Mouse (Mus musculus): Measurements from ENCODE around the gene Spaca4. TPM values are rescaled to one million over a fixed set of nuclear protein-coding genes. Genes with fewer than 3 reads are reported as not detected.

The Spaca4 gene
- polyA plus RNA-seq, 1 experiment from 2014 or later: not detected

- peak overlapping the region; percentile 69 for H3K4me3 ChIP-seq (ENCODE audit: low read depth, low read length)
- H3K27me3 ChIP-seq (ENCODE audit: insufficient read depth, low read length): no peaks in the 10 kb centered on the region
- no peak for DNase-seq
- no peaks in the 10 kb centered on the region for H3K9me3 ChIP-seq (ENCODE audit: low read depth, low read length)
- no peak for TF ChIP-seq CTCF (IDR thresholded peaks at IDR 0.05; ENCODE audit: low read depth)
- no peak for ATAC-seq (ENCODE audit: insufficient read depth)
- peak overlapping the region; percentile 68 for H3K9ac ChIP-seq
- H3K4me2 ChIP-seq: peak overlapping the region; percentile 92
- WGBS: 79% methylated on average over 6 of the region's 6 CpGs
- H3K4me1 ChIP-seq (ENCODE audit: insufficient read depth): peaks cover 10% of the 10 kb centered on the region; the same call in 1 of the 2 replicates
- no peak overlapping the region for H3K27ac ChIP-seq (ENCODE audit: low read depth)
- H3K36me3 ChIP-seq (ENCODE audit: insufficient read depth): peaks cover 49% of the 10 kb centered on the region
Observed at GRCm38 (mm10) chr7:45713881-45714520, 11.6 kb downstream of the Spaca4 start.

- Histone ChIP-seq H3K27ac (ENCODE audit: low read depth) (no peak overlapping the region), H3K4me1 (ENCODE audit: insufficient read depth) (peaks cover 9% of the 10 kb centered on the region), H3K4me2 (no peak overlapping the region), H3K36me3 (ENCODE audit: insufficient read depth) (peaks cover 45% of the 10 kb centered on the region), H3K4me3 (ENCODE audit: low read depth, low read length) (no peak overlapping the region), H3K9ac (no peak overlapping the region), H3K27me3 (ENCODE audit: insufficient read depth, low read length) (no peaks in the 10 kb centered on the region), H3K9me3 (ENCODE audit: low read depth, low read length) (no peaks in the 10 kb centered on the region)
- no peak for TF ChIP-seq CTCF (IDR thresholded peaks at IDR 0.05; ENCODE audit: low read depth)
- ATAC-seq (ENCODE audit: insufficient read depth): no peak
- WGBS: 88% methylated on average over 16 of the region's 16 CpGs
- DNase-seq: no peak
Observed at GRCm38 (mm10) chr7:45713396-45713795, 12.2 kb downstream of the Spaca4 start.

- H3K9me3 ChIP-seq (ENCODE audit: low read depth, low read length): no peaks in the 10 kb centered on the region
- H3K4me3 ChIP-seq (ENCODE audit: low read depth, low read length): no peak overlapping the region
- TF ChIP-seq CTCF (IDR thresholded peaks at IDR 0.05; ENCODE audit: low read depth): no peak
- WGBS: 86% methylated on average over 21 of the region's 21 CpGs
- DNase-seq (no peak), ATAC-seq (ENCODE audit: insufficient read depth) (no peak)
- H3K36me3 ChIP-seq (ENCODE audit: insufficient read depth): peaks cover 45% of the 10 kb centered on the region
- H3K27ac ChIP-seq (ENCODE audit: low read depth): no peak overlapping the region
- H3K4me2 ChIP-seq: no peak overlapping the region
- H3K9ac ChIP-seq: no peak overlapping the region
- H3K4me1 ChIP-seq (ENCODE audit: insufficient read depth): peaks cover 18% of the 10 kb centered on the region
- H3K27me3 ChIP-seq (ENCODE audit: insufficient read depth, low read length): no peaks in the 10 kb centered on the region
Observed at GRCm38 (mm10) chr7:45712022-45712757, 13.4 kb downstream of the Spaca4 start.

GRCm38 (mm10) chr7:45711316-45712021 is 14.1 kb downstream of the Spaca4 start:
- Histone ChIP-seq H3K27ac (ENCODE audit: low read depth) (no peak overlapping the region), H3K9me3 (ENCODE audit: low read depth, low read length) (no peaks in the 10 kb centered on the region), H3K4me3 (ENCODE audit: low read depth, low read length) (no peak overlapping the region), H3K4me1 (ENCODE audit: insufficient read depth) (peaks cover 19% of the 10 kb centered on the region), H3K36me3 (ENCODE audit: insufficient read depth) (peaks cover 45% of the 10 kb centered on the region), H3K27me3 (ENCODE audit: insufficient read depth, low read length) (no peaks in the 10 kb centered on the region), H3K9ac (no peak overlapping the region), H3K4me2 (no peak overlapping the region)
- DNase-seq (no peak), ATAC-seq (ENCODE audit: insufficient read depth) (no peak)
- WGBS: 89% methylated on average over 24 of the region's 24 CpGs
- TF ChIP-seq CTCF (IDR thresholded peaks at IDR 0.05; ENCODE audit: low read depth): no peak

GRCm38 (mm10) chr7:45710477-45711191 is 15.0 kb downstream of the Spaca4 start:
- Histone ChIP-seq H3K9me3 (ENCODE audit: low read depth, low read length) (no peaks in the 10 kb centered on the region), H3K27ac (ENCODE audit: low read depth) (no peak overlapping the region), H3K4me1 (ENCODE audit: insufficient read depth) (peaks cover 23% of the 10 kb centered on the region), H3K27me3 (ENCODE audit: insufficient read depth, low read length) (no peaks in the 10 kb centered on the region), H3K9ac (no peak overlapping the region), H3K4me2 (no peak overlapping the region), H3K4me3 (ENCODE audit: low read depth, low read length) (no peak overlapping the region), H3K36me3 (ENCODE audit: insufficient read depth) (peaks cover 45% of the 10 kb centered on the region)
- DNase-seq: no peak
- 88% methylated on average over 20 of the region's 20 CpGs for WGBS
- no peak for ATAC-seq (ENCODE audit: insufficient read depth)
- TF ChIP-seq CTCF (IDR thresholded peaks at IDR 0.05; ENCODE audit: low read depth): no peak

- Histone ChIP-seq H3K36me3 (ENCODE audit: insufficient read depth) (peaks cover 45% of the 10 kb centered on the region), H3K27me3 (ENCODE audit: insufficient read depth, low read length) (no peaks in the 10 kb centered on the region), H3K9me3 (ENCODE audit: low read depth, low read length) (no peaks in the 10 kb centered on the region), H3K4me3 (ENCODE audit: low read depth, low read length) (no peak overlapping the region), H3K27ac (ENCODE audit: low read depth) (no peak overlapping the region), H3K4me1 (ENCODE audit: insufficient read depth) (peaks cover 23% of the 10 kb centered on the region), H3K9ac (no peak overlapping the region), H3K4me2 (no peak overlapping the region)
- ATAC-seq (ENCODE audit: insufficient read depth): no peak
- no peak for DNase-seq
- TF ChIP-seq CTCF (IDR thresholded peaks at IDR 0.05; ENCODE audit: low read depth): no peak
- WGBS: 59% methylated on average over 14 of the region's 14 CpGs
Observed at GRCm38 (mm10) chr7:45709677-45710355, 15.8 kb downstream of the Spaca4 start.
